Mouse (Mus musculus) layer of hippocampus, postnatal 14 days (tissue): ENCODE data around the gene Tubg1. TPM values are rescaled to one million over a fixed set of nuclear protein-coding genes. Genes with fewer than 3 reads are reported as not detected.

Experiments
- DNase-seq, 2 experiments: peaks; one replicate each; pipeline ENCODE4 v3.0.0; 2021 to 2022; ENCODE audit warnings: low spot score in 2 of 2, mixed read lengths in 1 of 2
- long read RNA-seq, 2 experiments: library from polyadenylated mRNA; stranded (forward); transcript quantifications; one replicate each; pipeline ENCODE4 v2.0.0; 2021
- total RNA-seq, 2 experiments: library from RNA; stranded (reverse); gene quantifications; 2 replicates each; pipeline ENCODE4 v1.2.3; 2021

Tubg1 gene
- total RNA-seq: 10 to 100 TPM; 48.9 to 52.6 TPM
- long read RNA-seq, experiment 1, transcript Tubg1-201 (11 exons, 1,802 nt): major isoform, 68 of 77 reads
- long read RNA-seq, experiment 1, partial matches to known transcripts: 2 of 77 reads
- long read RNA-seq, experiment 1, other reads (novel, unspliced or antisense): 7 of 77 reads
- long read RNA-seq, experiment 2, transcript Tubg1-201 (11 exons, 1,802 nt): major isoform, 77 of 97 reads
- long read RNA-seq, experiment 2, partial matches to known transcripts: 11 of 97 reads
- long read RNA-seq, experiment 2, other reads (novel, unspliced or antisense): 9 of 97 reads

DNA sequence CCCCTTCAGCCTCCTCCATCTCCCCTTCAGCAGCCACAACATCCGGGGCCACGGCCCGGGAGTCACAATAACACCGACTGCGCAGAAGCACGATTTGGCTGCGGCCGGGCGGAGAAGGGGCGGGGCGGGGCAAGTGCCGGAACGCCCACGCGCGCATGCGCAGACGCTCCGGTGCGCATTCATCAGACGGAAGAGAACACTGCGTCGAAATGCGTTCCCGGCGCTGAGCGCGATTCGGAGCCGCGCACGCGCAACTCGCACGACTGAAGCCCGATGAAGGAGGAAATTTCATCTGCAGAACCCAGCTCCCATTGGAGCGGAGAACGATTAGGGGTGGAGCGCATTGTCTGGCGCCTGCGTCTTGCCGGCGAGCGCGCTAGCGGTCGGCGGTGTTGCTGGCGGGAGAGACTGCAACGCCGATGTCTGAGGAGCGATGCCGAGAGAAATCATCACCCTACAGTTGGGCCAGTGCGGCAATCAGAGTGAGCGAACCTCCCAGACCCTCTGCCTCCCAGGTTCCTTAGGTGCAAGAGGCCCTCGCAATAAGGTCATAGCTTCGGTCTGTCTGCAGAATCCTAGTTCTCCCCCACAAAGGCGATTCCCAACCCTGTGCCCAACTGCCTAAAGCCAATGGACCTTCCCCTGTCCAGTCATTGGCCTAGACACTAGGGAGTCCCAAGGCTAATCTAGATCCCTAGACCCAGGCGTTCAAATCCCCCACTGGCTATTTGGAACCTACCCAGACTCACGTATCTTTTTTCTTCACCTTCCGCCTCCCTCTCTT, at the start of gene Tubg1, which contains the start of gene Retreg3:
Gene Tubg1 (plus strand): TSS at position 178 of the 784 bp plus-strand sequence.
Gene Retreg3 (minus strand): TSS at position 133 of the 784 bp plus-strand sequence.
- DNase-seq: peak; percentile 99

GRCm38 (mm10) chr11:101070189-101070527, 49.6 kb upstream of the Tubg1 start:
- no peak for DNase-seq

DNA sequence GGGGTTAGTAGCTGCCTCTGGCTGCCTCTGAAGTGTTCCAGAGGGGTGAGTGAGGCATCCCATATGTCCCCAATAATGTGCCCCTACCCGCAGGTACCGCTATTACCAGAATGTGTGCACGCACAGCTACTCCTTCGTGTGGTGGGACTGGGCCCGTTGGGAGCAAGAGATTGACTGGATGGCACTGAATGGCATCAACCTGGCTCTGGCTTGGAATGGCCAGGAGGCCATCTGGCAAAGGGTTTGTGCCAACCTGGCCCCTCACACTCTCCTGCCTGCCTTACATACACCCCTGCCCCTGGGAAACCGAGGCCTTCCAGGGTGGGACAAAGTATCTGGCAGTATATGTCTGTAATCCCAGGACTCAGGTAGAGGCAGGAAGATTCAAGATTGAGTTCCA, 48.8 kb upstream of the Tubg1 start:
- no peak for DNase-seq

DNA sequence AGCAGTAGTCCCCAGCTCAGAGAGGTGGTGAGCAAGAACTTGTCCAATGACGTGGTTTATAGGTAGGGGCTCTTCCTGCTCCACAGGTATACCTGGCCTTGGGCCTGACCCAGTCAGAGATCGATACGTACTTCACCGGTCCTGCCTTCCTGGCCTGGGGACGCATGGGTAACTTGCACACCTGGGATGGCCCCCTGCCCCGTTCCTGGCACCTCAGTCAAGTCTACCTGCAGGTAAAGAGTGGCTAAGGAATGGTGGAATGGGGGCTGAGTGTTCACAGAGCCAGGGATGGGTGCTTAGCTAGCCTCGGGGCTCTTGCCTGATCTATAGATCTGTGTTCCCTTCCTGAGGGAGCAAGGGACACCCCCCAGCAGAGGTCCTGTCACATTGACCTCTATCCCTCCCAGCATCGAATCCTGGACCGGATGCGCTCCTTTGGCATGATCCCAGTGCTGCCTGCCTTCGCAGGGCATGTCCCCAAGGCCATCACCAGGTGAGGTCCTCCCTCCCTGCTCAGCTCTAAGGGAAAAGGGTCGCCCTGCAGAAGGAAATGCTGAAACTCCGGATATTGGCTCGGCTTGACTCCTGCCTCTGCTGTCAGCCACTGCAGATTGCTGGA, 47.8 kb upstream of the Tubg1 start:
- no peak for DNase-seq

DNA sequence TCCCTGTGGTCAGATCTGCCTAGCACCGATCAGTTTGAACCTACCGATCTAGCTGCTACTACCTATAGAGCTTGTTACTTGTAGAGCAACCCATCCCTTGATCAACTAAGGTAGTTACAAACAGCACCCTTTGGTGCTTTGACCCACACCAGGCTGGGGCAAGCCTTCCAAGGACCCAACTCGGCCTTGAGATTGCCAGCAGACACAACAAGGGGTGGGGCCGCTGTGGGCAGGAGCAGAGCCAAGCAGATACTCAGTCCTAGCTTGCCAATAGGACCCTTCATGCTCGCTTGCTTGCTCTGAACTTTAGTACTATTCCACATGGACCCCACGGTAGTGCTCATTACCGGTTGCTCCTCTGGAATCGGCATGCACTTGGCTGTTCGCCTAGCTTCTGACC, 41.6 kb upstream of the Tubg1 start, which contains the start of gene Hsd17b1:
Gene Hsd17b1 (plus strand): TSS at position 291 of the 400 bp plus-strand sequence.
- DNase-seq: no peak

- no peak for DNase-seq
Observed at GRCm38 (mm10) chr11:101079746-101080145, 40.0 kb upstream of the Tubg1 start.

- DNase-seq: no peak
Observed at GRCm38 (mm10) chr11:101080421-101080820, 39.3 kb upstream of the Tubg1 start.

DNA sequence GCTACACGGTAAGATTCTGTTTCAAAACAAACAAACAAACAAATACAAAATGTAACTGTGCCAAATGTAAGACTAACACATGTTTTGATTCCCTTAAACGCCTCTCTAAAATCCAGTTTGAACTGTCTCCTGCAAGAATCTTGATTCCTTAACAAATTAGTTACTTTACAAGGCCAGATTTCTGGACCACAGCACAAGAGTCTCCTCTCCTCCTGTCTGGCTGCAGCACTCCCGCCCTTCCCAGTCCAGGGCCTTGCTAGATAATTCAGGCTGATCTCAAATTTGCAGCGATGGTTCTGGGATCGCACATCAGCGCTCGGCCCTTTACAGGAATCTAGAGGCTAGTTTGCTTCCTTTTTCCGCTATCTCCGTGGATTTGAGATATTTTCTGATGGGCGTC, 38.1 kb upstream of the Tubg1 start:
- DNase-seq: no peak

DNA sequence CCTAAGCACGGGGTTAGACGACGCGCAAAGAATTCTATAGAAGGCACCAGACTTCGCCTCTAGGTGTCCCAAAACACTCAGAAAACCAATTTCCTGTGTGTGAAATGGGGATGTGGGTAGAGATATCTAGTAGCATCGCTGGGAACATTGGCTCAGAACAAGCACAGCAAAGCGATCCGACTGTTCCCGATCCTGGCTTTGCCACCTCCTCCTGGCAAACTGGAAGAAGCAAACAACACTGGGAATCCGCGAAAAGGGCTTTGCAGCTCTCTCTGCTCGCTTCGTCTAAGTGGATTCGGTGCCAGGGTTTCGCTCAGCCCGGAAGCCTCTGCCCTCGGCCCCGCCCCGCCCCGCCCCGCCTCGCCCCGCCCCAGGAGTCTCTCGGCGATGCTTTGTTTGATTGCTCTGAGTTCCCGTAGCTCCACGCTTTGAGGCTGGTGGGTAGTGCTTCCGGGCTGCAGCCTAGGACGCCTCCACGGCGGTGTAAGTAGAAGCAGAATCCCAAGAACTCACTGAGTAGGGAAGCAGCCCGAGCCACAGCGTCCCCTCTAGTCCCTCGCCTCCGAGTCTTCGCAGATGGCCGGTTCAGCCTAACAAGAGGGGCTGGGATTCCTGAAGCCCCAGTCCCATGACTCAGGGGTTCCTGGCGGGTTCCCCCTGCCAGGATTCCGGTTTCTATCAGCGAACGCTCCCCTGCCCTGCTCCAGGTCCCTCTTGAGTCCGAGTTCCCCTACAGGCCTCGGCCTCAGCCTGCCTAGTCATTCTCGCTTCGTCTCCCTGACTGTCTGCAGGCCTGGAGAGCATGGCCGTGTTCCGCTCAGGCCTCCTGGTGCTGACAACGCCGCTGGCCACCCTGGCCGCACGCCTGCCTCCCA, 37.3 kb upstream of the Tubg1 start, which contains the start of gene Coasy:
Gene Coasy (plus strand): TSS at position 358 of the 875 bp plus-strand sequence.
- peak; percentile 83 to 93 for DNase-seq

- no peak for DNase-seq
Observed at GRCm38 (mm10) chr11:101083083-101083697, 36.5 kb upstream of the Tubg1 start.

GRCm38 (mm10) chr11:101084246-101084645, 35.5 kb upstream of the Tubg1 start:
- DNase-seq: no peak

GRCm38 (mm10) chr11:101084811-101085210, 34.9 kb upstream of the Tubg1 start:
- no peak for DNase-seq

DNA sequence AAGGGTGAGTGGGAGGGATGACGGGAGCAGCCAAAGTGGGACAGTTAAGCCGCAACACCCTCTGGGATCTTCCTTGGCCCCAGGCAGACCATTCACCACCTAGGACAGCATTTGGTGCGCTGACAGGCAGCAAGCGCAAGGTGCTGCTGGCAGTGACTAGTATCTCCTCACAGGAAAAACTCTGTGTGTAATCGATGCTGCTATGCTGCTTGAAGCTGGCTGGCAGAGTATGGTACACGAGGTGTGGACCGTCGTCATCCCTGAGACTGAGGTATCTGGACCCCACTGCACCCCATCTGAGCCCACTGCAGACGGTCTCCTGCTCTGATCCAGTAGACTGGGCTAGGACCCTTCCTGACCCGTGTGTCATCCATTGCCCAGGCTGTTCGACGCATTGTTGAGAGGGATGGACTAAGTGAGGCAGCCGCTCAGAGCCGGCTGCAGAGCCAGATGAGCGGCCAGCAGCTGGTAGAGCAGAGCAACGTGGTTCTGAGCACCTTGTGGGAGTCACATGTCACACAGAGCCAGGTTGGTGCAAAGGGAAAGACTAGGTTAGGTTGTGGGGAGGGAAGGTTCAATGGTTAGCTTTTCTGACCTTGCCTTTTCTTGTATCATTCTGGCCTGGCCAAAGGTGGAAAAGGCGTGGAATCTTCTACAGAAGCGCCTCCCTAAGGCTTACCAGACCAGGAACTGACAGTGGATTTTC, 34.0 kb upstream of the Tubg1 start:
- no peak for DNase-seq

DNA sequence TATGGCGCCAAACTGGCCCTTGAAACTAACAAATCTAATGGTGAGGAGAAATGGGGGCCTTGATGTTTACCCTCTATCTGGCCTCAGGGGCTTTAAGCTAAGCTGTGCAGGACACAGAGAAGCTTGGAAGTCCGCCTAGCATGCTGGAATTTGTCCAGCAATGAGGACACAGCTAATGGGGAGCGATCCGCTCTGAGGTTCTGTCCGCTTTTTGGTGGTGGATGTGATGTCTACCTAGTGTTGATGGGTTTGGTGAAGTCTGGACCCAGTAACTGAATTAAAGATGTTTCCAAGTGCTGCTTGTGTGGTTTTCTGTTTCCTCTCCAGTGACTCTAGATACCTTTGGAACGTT, 33.4 kb upstream of the Tubg1 start:
- DNase-seq: no peak

DNA sequence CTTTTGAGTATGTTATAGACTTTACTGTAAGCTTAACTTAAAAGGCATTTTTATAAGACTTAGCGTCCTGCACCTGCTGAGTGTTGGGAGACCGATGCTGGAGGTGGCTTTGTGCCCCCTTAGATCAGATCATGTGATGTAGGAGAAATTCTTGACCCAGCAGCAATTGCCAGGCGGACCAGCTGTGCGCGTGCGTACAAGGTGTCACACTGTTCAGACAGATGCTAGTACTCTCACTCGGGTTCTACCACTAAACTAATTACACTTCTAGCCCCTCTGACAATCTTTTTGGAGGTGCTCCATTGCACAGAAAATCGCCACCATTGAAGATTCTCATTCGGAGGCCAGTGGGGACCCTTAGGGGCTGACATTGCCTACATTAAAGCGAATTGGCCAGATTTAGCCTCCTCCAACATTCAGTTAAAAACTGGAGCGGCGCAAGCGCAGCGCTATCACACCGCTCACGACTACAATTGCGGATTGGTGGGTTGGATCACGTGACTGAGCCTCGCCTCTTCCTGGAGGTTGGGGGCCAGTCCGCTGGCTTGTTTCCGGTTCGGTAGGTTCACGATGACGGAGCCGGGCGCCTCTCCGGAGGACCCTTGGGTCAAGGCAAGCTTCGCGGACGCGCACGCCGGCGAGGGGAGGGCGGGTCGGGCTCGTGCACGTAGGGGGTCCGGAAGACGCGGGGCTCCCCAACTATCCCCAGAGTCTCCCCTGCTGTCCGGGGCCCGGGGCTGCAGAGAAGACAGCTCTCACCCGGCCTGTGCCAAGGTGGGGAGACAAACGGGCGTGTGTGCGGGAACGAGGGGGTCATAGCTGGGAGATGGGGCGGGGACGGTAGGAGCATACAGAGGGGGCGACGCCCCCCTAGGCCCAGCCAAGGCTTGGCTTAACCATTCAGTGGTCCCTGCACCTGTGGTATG, 32.7 kb upstream of the Tubg1 start, which contains the start of gene Mlx:
Gene Mlx (plus strand): TSS at position 522 of the 926 bp plus-strand sequence.
- DNase-seq: peak; percentile 88 to 94

- no peak for DNase-seq
Observed at GRCm38 (mm10) chr11:101087682-101088055, 32.1 kb upstream of the Tubg1 start.

DNA sequence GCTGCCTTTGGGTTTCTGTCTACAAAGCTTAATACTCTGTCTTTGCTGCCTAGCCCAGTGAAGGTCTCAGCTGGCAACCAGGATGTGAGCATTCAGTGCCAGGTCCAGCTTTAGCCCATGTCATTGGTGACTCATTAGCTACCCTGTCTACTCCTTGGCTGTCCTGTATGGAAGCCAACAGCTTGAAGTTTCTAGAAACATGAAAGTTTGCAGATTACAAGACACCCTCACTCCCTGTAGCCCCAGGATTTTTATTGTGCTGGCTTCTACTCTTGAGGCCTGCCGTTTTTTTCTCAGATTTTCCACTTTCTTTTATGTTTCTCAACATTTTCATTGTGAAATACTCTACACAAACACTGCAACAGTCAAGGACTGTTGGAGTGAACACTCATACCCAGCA, 29.8 kb upstream of the Tubg1 start:
- DNase-seq: no peak

GRCm38 (mm10) chr11:101094930-101095313, 24.8 kb upstream of the Tubg1 start:
- peak in 1 of 2 experiments; percentile 44 for DNase-seq
